In genomic region chr4:3224848-3225247, GRCm38 (mm10) we compare ENCODE assay signal across 13 mouse cellular contexts. TPM values are rescaled to one million over a fixed set of nuclear protein-coding genes. Genes with fewer than 3 reads are reported as not detected.
DNase-seq lines count a peak whose midpoint lies in the region; ATAC-seq and TF ChIP-seq lines count a peak whose summit lies in the region.
"Not testable (repeated sequence)": the region's sequence is repeated elsewhere in the genome, so short reads cannot be mapped to it uniquely, and the experiment has no call there.
"Had no signal": no experiment of that assay in that cellular context is flagged by ENCODE, and none has a peak within 500 bp of the region (broad histone marks: within the 10 kb centered on the region; RNA-seq: fewer than 3 reads in every experiment).

No protein-coding gene starts in this region.

- peak; percentile 92 for DNase-seq in heart, adult 11 months
- DNase-seq in limb, embryonic 11.5 days (ENCODE audit: low spot score), result peak; percentile 22
- DNase-seq in midbrain, embryonic 14.5 days, result not testable (repeated sequence)

- not testable (repeated sequence) for H3K4me1 ChIP-seq in intestine, postnatal 0 days (replicated peaks; ENCODE audit: control insufficient read depth, insufficient read depth, low read length); limb, embryonic 11.5 days (ENCODE audit: control insufficient read depth, insufficient read depth, low read length); midbrain, embryonic 14.5 days (ENCODE audit: control insufficient read depth, insufficient read depth, low read length)

- not testable (repeated sequence) for TF ChIP-seq CTCF in intestine, postnatal 0 days (IDR thresholded peaks at IDR 0.05; ENCODE audit: low read depth)

- peaks cover 23% of the 10 kb centered on the region for H3K9me3 ChIP-seq in intestine, postnatal 0 days (ENCODE audit: control insufficient read depth)
- H3K9me3 ChIP-seq in limb, embryonic 11.5 days (ENCODE audit: control insufficient read depth, low read length), result peaks cover 34% of the 10 kb centered on the region
- H3K9me3 ChIP-seq in midbrain, embryonic 14.5 days (ENCODE audit: control insufficient read depth, low read length), result peaks cover 47% of the 10 kb centered on the region

- H3K4me2 ChIP-seq in intestine, postnatal 0 days (replicated peaks; ENCODE audit: low read depth); limb, embryonic 11.5 days (ENCODE audit: low read depth, severe bottlenecking); midbrain, embryonic 14.5 days (ENCODE audit: low read length): not testable (repeated sequence)

- 52% methylated on average over 3 of the region's 3 CpGs for whole genome bisulfite sequencing in intestine, postnatal 0 days
- 44% methylated on average over 3 of the region's 3 CpGs for WGBS in limb, embryonic 11.5 days
- 52% methylated on average over 3 of the region's 3 CpGs for WGBS in midbrain, embryonic 14.5 days

- H3K27ac ChIP-seq in intestine, postnatal 0 days (ENCODE audit: low read depth, low read length); limb, embryonic 11.5 days (replicated peaks; ENCODE audit: low read depth, low read length); midbrain, embryonic 14.5 days (replicated peaks; ENCODE audit: low read depth, low read length): not testable (repeated sequence)

- H3K9ac ChIP-seq in intestine, postnatal 0 days (ENCODE audit: low read depth, low read length); limb, embryonic 11.5 days (ENCODE audit: low read length); midbrain, embryonic 14.5 days (replicated peaks; ENCODE audit: low read length): not testable (repeated sequence)

- H3K27me3 ChIP-seq in intestine, postnatal 0 days (replicated peaks; ENCODE audit: control insufficient read depth, insufficient read depth, low read length); limb, embryonic 11.5 days (ENCODE audit: control insufficient read depth, insufficient read depth, low read length); midbrain, embryonic 14.5 days (ENCODE audit: control insufficient read depth, insufficient read depth, low read length): not testable (repeated sequence)

- H3K36me3 ChIP-seq in intestine, postnatal 0 days (ENCODE audit: control insufficient read depth, insufficient read depth); limb, embryonic 11.5 days (ENCODE audit: control insufficient read depth, insufficient read depth, low read length); midbrain, embryonic 14.5 days (ENCODE audit: control insufficient read depth, insufficient read depth, low read length): not testable (repeated sequence)

- H3K4me3 ChIP-seq in intestine, postnatal 0 days (ENCODE audit: low read depth, low read length); limb, embryonic 11.5 days (ENCODE audit: low read depth, low read length); midbrain, embryonic 14.5 days (replicated peaks; ENCODE audit: low read depth, low read length): not testable (repeated sequence)

- ATAC-seq in inflammation-experienced regulatory T-cells, adult 6 months, result peak; percentile 29
- ATAC-seq in intestine, postnatal 0 days, result peak; percentile 3; the same call in 1 of the 2 replicates
- ATAC-seq in limb, embryonic 11.5 days (ENCODE audit: insufficient number of reproducible peaks, low FRiP score, low TSS enrichment, low read depth), result not testable (repeated sequence)
- ATAC-seq in midbrain, embryonic 14.5 days (ENCODE audit: low FRiP score, low TSS enrichment), result peak; percentile 6; the same call in 1 of the 2 replicates

RNA-seq across cellular contexts. Expression of gene Vmn1r3, which starts 39.7 kb away (rescaled TPM):
- polyA plus RNA-seq in inflammation-experienced regulatory T-cells, adult 6 months (2017; shearing (Covaris generic)), result not detected
- not detected in 2 replicates for polyA plus RNA-seq in intestine, postnatal 0 days (2015; fragmentation: Nextera tagmentation; extraction: Ambion mirVana)
- polyA plus RNA-seq in limb, embryonic 11.5 days (2014; fragmentation: Nextera tagmentation; extraction: Ambion mirVana), result not detected in 2 replicates
- not detected in 2 replicates for polyA plus RNA-seq in midbrain, embryonic 14.5 days (2014; fragmentation: Nextera tagmentation; extraction: Ambion mirVana)
- polyA plus RNA-seq: brain, embryonic 14.5 days; C2C12; embryonic facial prominence, embryonic 12.5 days; embryonic facial prominence, embryonic 14.5 days; forebrain, embryonic 11.5 days; forebrain, embryonic 13.5 days; forebrain, embryonic 15.5 days; forebrain, postnatal 0 days had no signal

RNA-seq across cellular contexts. Expression of gene Vmn1r2, which starts 57.7 kb away (rescaled TPM):
- polyA plus RNA-seq in inflammation-experienced regulatory T-cells, adult 6 months (2017; shearing (Covaris generic)), result not detected
- not detected in 2 replicates for polyA plus RNA-seq in intestine, postnatal 0 days (2015; fragmentation: Nextera tagmentation; extraction: Ambion mirVana)
- polyA plus RNA-seq in limb, embryonic 11.5 days (2014; fragmentation: Nextera tagmentation; extraction: Ambion mirVana), result not detected in 2 replicates
- not detected in 2 replicates for polyA plus RNA-seq in midbrain, embryonic 14.5 days (2014; fragmentation: Nextera tagmentation; extraction: Ambion mirVana)
- polyA plus RNA-seq: brain, embryonic 14.5 days; C2C12; embryonic facial prominence, embryonic 12.5 days; embryonic facial prominence, embryonic 14.5 days; forebrain, embryonic 11.5 days; forebrain, embryonic 13.5 days; forebrain, embryonic 15.5 days; forebrain, postnatal 0 days had no signal
